Mouse (Mus musculus): ENCODE data around the gene Bbox1.

Gene Bbox1

GRCm38 (mm10) chr2:110314509-110315155, at the start of gene Bbox1:
Bbox1 (minus strand) TSS chr2:110314560.
- DNase-seq (ENCODE audit: low read depth, low spot score) = no peak

GRCm38 (mm10) chr2:110363855-110364254, 49.5 kb upstream of the Bbox1 start:
- DNase-seq (ENCODE audit: low read depth, low spot score) = no peak

GRCm38 (mm10) chr2:110362432-110363283, 48.3 kb upstream of the Bbox1 start, which contains the start of gene Fibin:
Fibin (minus strand) TSS chr2:110363183.
- no peak for DNase-seq (ENCODE audit: low read depth, low spot score)

- no peak for DNase-seq (ENCODE audit: low read depth, low spot score)
Measured at GRCm38 (mm10) chr2:110353302-110353970, 39.1 kb upstream of the Bbox1 start.

GRCm38 (mm10) chr2:110351843-110352251, 37.5 kb upstream of the Bbox1 start:
- DNase-seq (ENCODE audit: low read depth, low spot score) = no peak

- no peak for DNase-seq (ENCODE audit: low read depth, low spot score)
Measured at GRCm38 (mm10) chr2:110351406-110351805, 37.0 kb upstream of the Bbox1 start.

GRCm38 (mm10) chr2:110328953-110329352, 14.6 kb upstream of the Bbox1 start:
- no peak for DNase-seq (ENCODE audit: low read depth, low spot score)

- no peak for DNase-seq (ENCODE audit: low read depth, low spot score)
Measured at GRCm38 (mm10) chr2:110319949-110320348, 5.6 kb upstream of the Bbox1 start.

- no peak for DNase-seq (ENCODE audit: low read depth, low spot score)
Measured at GRCm38 (mm10) chr2:110319266-110319665, 4.9 kb upstream of the Bbox1 start.

GRCm38 (mm10) chr2:110318719-110319118, 4.4 kb upstream of the Bbox1 start:
- no peak for DNase-seq (ENCODE audit: low read depth, low spot score)

- DNase-seq (ENCODE audit: low read depth, low spot score) = no peak
Measured at GRCm38 (mm10) chr2:110316116-110316883, 1.9 kb upstream of the Bbox1 start.

GRCm38 (mm10) chr2:110314074-110314473, 286 bp downstream of the Bbox1 start:
- no peak for DNase-seq (ENCODE audit: low read depth, low spot score)

GRCm38 (mm10) chr2:110313305-110313824, 995 bp downstream of the Bbox1 start:
- no peak for DNase-seq (ENCODE audit: low read depth, low spot score)

- no peak for DNase-seq (ENCODE audit: low read depth, low spot score)
Measured at GRCm38 (mm10) chr2:110305358-110306283, 8.7 kb downstream of the Bbox1 start.

GRCm38 (mm10) chr2:110302261-110302660, 12.1 kb downstream of the Bbox1 start:
- DNase-seq (ENCODE audit: low read depth, low spot score) = no peak

- no peak for DNase-seq (ENCODE audit: low read depth, low spot score)
Measured at GRCm38 (mm10) chr2:110301314-110301713, 13.0 kb downstream of the Bbox1 start.

GRCm38 (mm10) chr2:110294927-110295326, 19.4 kb downstream of the Bbox1 start:
- no peak for DNase-seq (ENCODE audit: low read depth, low spot score)

GRCm38 (mm10) chr2:110287959-110288358, 26.4 kb downstream of the Bbox1 start:
- DNase-seq (ENCODE audit: low read depth, low spot score) = no peak

- DNase-seq (ENCODE audit: low read depth, low spot score) = no peak
Measured at GRCm38 (mm10) chr2:110285829-110286504, 28.4 kb downstream of the Bbox1 start.

- DNase-seq (ENCODE audit: low read depth, low spot score) = no peak
Measured at GRCm38 (mm10) chr2:110275424-110275823, 38.9 kb downstream of the Bbox1 start.

All from brain, embryonic 18.5 days (tissue).